In the genomic region with DNA sequence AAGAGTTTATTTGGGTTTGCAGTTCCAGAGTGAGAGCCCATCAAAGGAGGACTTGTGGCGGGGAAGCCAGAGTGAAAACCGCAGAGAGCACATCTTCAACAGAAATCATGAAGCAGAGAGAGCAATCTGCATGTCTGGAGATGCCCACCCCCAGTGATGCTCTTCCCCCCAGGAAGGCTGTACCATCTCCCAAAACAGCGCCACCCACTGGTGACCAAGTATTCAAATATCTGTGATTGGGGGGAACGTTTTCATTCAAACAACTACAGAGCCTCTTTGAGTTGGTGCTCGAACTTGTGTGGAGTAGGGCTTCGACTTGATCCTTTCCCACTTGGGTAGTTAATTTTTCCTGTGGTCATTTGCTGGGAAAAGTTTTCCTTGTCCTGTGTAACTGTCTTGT, we compare ENCODE assay signal across 14 mouse cellular contexts. TPM values are rescaled to one million over a fixed set of nuclear protein-coding genes. Genes with fewer than 3 reads are reported as not detected.
DNase-seq lines count a peak whose midpoint lies in the region; ATAC-seq and TF ChIP-seq lines count a peak whose summit lies in the region.
"Had no signal": no experiment of that assay in that cellular context is flagged by ENCODE, and none has a peak within 500 bp of the region (broad histone marks: within the 10 kb centered on the region; RNA-seq: fewer than 3 reads in every experiment).

No protein-coding gene starts in this region.

- no peaks in the 10 kb centered on the region for H3K4me1 ChIP-seq in kidney, postnatal 0 days (replicated peaks; ENCODE audit: insufficient read depth, low read length)
- H3K4me1 ChIP-seq in stomach, postnatal 0 days (replicated peaks; ENCODE audit: control insufficient read depth, insufficient read depth), result peaks cover 6% of the 10 kb centered on the region

- POLR2A ChIA-PET in Patski (lab: Charles Lee), result no interaction called here

- in situ Hi-C loops in Patski (cut with MboI; ENCODE audit: low pct_unique_long_range_greater_than_20kb), result no loop called here

- no peak overlapping the region for H3K9ac ChIP-seq in kidney, postnatal 0 days (ENCODE audit: low read depth, low read length)
- H3K9ac ChIP-seq in stomach, postnatal 0 days (ENCODE audit: low read length), result no peak overlapping the region
- H3K9ac ChIP-seq: limb, embryonic 13.5 days had no signal

- no peak for ATAC-seq in kidney, postnatal 0 days (replicated peaks; ENCODE audit: low FRiP score, low read depth)
- ATAC-seq in Patski, result no peak
- ATAC-seq in stomach, postnatal 0 days (ENCODE audit: low FRiP score, low TSS enrichment), result no peak
- ATAC-seq: inflammation-experienced regulatory T-cells, adult 6 months had no signal

- no peak for TF ChIP-seq EP300 in stomach, postnatal 0 days (optimal IDR thresholded peaks at IDR 0.05)

- H3K4me2 ChIP-seq in kidney, postnatal 0 days (ENCODE audit: low read length), result no peak overlapping the region
- H3K4me2 ChIP-seq in stomach, postnatal 0 days (replicated peaks; ENCODE audit: low read depth), result no peak overlapping the region
- H3K4me2 ChIP-seq: limb, embryonic 13.5 days had no signal

- no peak for DNase-seq in kidney, postnatal 0 days (ENCODE audit: low spot score)
- DNase-seq in kidney, postnatal 25 days, result no peak
- DNase-seq in right cerebral cortex, postnatal 4 days, result peak; percentile 30
- DNase-seq in right cerebral cortex, postnatal 36 days (ENCODE audit: low spot score in 2 of 2), result no peak
- DNase-seq in Patski (ENCODE audit: low read depth, low spot score), result no peak
- DNase-seq in stomach, postnatal 0 days (ENCODE audit: low spot score), result no peak
- DNase-seq in natural killer cell, adult 2 months (ENCODE audit: low spot score in 2 of 2), result no peak
- DNase-seq: cerebellum, postnatal 25 days; kidney, postnatal 10 days; layer of hippocampus, postnatal 36 days; right cerebral cortex, postnatal 25 days had no signal

- H3K36me3 ChIP-seq in kidney, postnatal 0 days (ENCODE audit: insufficient read depth, low read length), result no peaks in the 10 kb centered on the region
- H3K36me3 ChIP-seq in stomach, postnatal 0 days (ENCODE audit: control insufficient read depth, insufficient read depth, low read length), result no peaks in the 10 kb centered on the region
- H3K36me3 ChIP-seq: limb, embryonic 13.5 days had no signal

- peak; percentile 20 for TF ChIP-seq CTCF in kidney, postnatal 0 days (IDR thresholded peaks at IDR 0.05; ENCODE audit: low read depth)
- TF ChIP-seq CTCF in Patski (IDR thresholded peaks at IDR 0.05), result peak; percentile 41
- peak; percentile 48 for TF ChIP-seq CTCF in stomach, postnatal 0 days (IDR thresholded peaks at IDR 0.05; ENCODE audit: low read depth)

- no peak overlapping the region for H3K4me3 ChIP-seq in kidney, postnatal 0 days (replicated peaks; ENCODE audit: low read depth, low read length)
- H3K4me3 ChIP-seq in stomach, postnatal 0 days (ENCODE audit: low read depth, low read length), result no peak overlapping the region
- H3K4me3 ChIP-seq: limb, embryonic 13.5 days had no signal

- peaks cover 5% of the 10 kb centered on the region for H3K27me3 ChIP-seq in kidney, postnatal 0 days (ENCODE audit: insufficient read depth, low read length)
- no peaks in the 10 kb centered on the region for H3K27me3 ChIP-seq in Patski
- no peaks in the 10 kb centered on the region; the same call in 1 of the 2 replicates for H3K27me3 ChIP-seq in stomach, postnatal 0 days (ENCODE audit: control insufficient read depth, insufficient read depth, low read length)

- CTCF ChIA-PET in Patski (lab: Charles Lee), result no interaction called here

- no peaks in the 10 kb centered on the region for H3K9me3 ChIP-seq in kidney, postnatal 0 days (replicated peaks; ENCODE audit: low read length)
- H3K9me3 ChIP-seq in stomach, postnatal 0 days (ENCODE audit: control insufficient read depth, low read length), result no peaks in the 10 kb centered on the region
- H3K9me3 ChIP-seq: limb, embryonic 13.5 days had no signal

- WGBS in kidney, postnatal 0 days, result 80% methylated on average over 6 of the region's 6 CpGs
- 74% methylated on average over 6 of the region's 6 CpGs for WGBS in stomach, postnatal 0 days

- no peak overlapping the region for H3K27ac ChIP-seq in kidney, postnatal 0 days
- no peak overlapping the region for H3K27ac ChIP-seq in stomach, postnatal 0 days (replicated peaks)
- H3K27ac ChIP-seq: limb, embryonic 13.5 days had no signal

RNA-seq across cellular contexts. Expression of a gene that starts 1.1 kb away (rescaled TPM):
- 5.9 TPM in 2 replicates for polyA plus RNA-seq in kidney, postnatal 0 days (2015; fragmentation: Nextera tagmentation; extraction: Ambion mirVana)
- not detected for polyA plus RNA-seq in Patski (2021)
- 8.6 and 10.9 TPM in 2 replicates for polyA plus RNA-seq in stomach, postnatal 0 days (2015; fragmentation: Nextera tagmentation; extraction: Ambion mirVana)
- polyA plus RNA-seq: inflammation-experienced regulatory T-cells, adult 6 months; limb, embryonic 13.5 days; stomach, embryonic 14.5 days had no signal
